Mouse (Mus musculus): ENCODE measurements around the gene Thrap3. TPM values are rescaled to one million over a fixed set of nuclear protein-coding genes. Genes with fewer than 3 reads are reported as not detected.

The Thrap3 gene
- polyA plus RNA-seq, 1 experiment from 2014 or later, result 258 TPM

- H3K4me2 ChIP-seq (replicated peaks; ENCODE audit: low read depth, low read length), result no peak overlapping the region
- 86% methylated on average over 4 of the region's 4 CpGs for WGBS
- H3K9ac ChIP-seq (replicated peaks; ENCODE audit: low read depth, low read length), result no peak overlapping the region
- no peak overlapping the region for H3K27ac ChIP-seq (ENCODE audit: low read length)
- H3K4me3 ChIP-seq (ENCODE audit: low read depth, low read length), result no peak overlapping the region
- peaks cover 34% of the 10 kb centered on the region for H3K36me3 ChIP-seq (ENCODE audit: control insufficient read depth, insufficient read depth, low read length)
- no peak for ATAC-seq (ENCODE audit: insufficient number of reproducible peaks, insufficient read depth, low FRiP score, low read depth)
- H3K9me3 ChIP-seq (ENCODE audit: control insufficient read depth, low read depth, low read length), result no peaks in the 10 kb centered on the region
- peaks cover 4% of the 10 kb centered on the region; the same call in 1 of the 2 replicates for H3K4me1 ChIP-seq (ENCODE audit: control insufficient read depth, insufficient read depth, low read length)
- H3K27me3 ChIP-seq (ENCODE audit: control insufficient read depth, insufficient read depth, low read length), result no peaks in the 10 kb centered on the region
Observed at GRCm38 (mm10) chr4:126137773-126138172, 64.8 kb downstream of the Thrap3 start.

DNA sequence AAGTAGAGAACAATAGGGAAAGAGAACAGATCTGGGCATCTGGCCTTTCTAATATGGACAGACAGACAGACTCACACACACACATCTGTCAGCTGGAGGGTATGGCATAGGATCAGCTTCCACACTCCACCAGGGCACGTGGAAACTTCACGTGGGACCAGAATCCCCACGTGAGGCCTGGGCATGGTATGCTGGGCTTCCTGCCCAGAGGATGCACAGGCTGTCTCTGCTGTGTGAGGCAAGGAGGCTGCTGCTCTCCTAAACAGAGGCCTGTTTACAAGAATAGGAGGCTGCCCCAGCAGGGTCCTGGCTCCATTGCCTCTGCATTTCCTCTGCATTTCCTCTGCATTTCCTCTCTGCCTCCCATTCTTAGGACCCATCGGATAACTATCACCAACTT lies 67.9 kb downstream of the Thrap3 start:
- Histone ChIP-seq H3K4me2 (replicated peaks; ENCODE audit: low read depth, low read length) (no peak overlapping the region), H3K4me3 (ENCODE audit: low read depth, low read length) (no peak overlapping the region), H3K9me3 (ENCODE audit: control insufficient read depth, low read depth, low read length) (no peaks in the 10 kb centered on the region), H3K27ac (ENCODE audit: low read length) (no peak overlapping the region), H3K36me3 (ENCODE audit: control insufficient read depth, insufficient read depth, low read length) (peaks cover 30% of the 10 kb centered on the region), H3K9ac (replicated peaks; ENCODE audit: low read depth, low read length) (no peak overlapping the region), H3K27me3 (ENCODE audit: control insufficient read depth, insufficient read depth, low read length) (no peaks in the 10 kb centered on the region), H3K4me1 (ENCODE audit: control insufficient read depth, insufficient read depth, low read length) (peaks cover 32% of the 10 kb centered on the region)
- WGBS, result 89% methylated on average over 4 of the region's 4 CpGs
- no peak for ATAC-seq (ENCODE audit: insufficient number of reproducible peaks, insufficient read depth, low FRiP score, low read depth)

GRCm38 (mm10) chr4:126134236-126134635 lies 68.3 kb downstream of the Thrap3 start:
- Histone ChIP-seq H3K36me3 (ENCODE audit: control insufficient read depth, insufficient read depth, low read length) (peaks cover 33% of the 10 kb centered on the region), H3K27ac (ENCODE audit: low read length) (no peak overlapping the region), H3K4me1 (ENCODE audit: control insufficient read depth, insufficient read depth, low read length) (peaks cover 32% of the 10 kb centered on the region)

GRCm38 (mm10) chr4:126132636-126133264 lies 69.8 kb downstream of the Thrap3 start:
- WGBS, result 78% methylated on average over 6 of the region's 6 CpGs
- peaks cover 30% of the 10 kb centered on the region for H3K36me3 ChIP-seq (ENCODE audit: control insufficient read depth, insufficient read depth, low read length)
- no peaks in the 10 kb centered on the region for H3K27me3 ChIP-seq (ENCODE audit: control insufficient read depth, insufficient read depth, low read length)
- H3K9me3 ChIP-seq (ENCODE audit: control insufficient read depth, low read depth, low read length), result no peaks in the 10 kb centered on the region
- no peak for ATAC-seq (ENCODE audit: insufficient number of reproducible peaks, insufficient read depth, low FRiP score, low read depth)
- peaks cover 32% of the 10 kb centered on the region for H3K4me1 ChIP-seq (ENCODE audit: control insufficient read depth, insufficient read depth, low read length)
- H3K27ac ChIP-seq (ENCODE audit: low read length), result no peak overlapping the region; the same call in 1 of the 2 replicates
- H3K4me2 ChIP-seq (replicated peaks; ENCODE audit: low read depth, low read length), result no peak overlapping the region
- H3K9ac ChIP-seq (replicated peaks; ENCODE audit: low read depth, low read length), result no peak overlapping the region; the same call in 1 of the 2 replicates
- H3K4me3 ChIP-seq (ENCODE audit: low read depth, low read length), result no peak overlapping the region

More at GRCm38 (mm10) chr4:126134236-126134635, 68.3 kb downstream of the Thrap3 start:
- 88% methylated on average over 4 of the region's 4 CpGs for WGBS
- Histone ChIP-seq H3K9ac (replicated peaks; ENCODE audit: low read depth, low read length) (no peak overlapping the region), H3K27me3 (ENCODE audit: control insufficient read depth, insufficient read depth, low read length) (no peaks in the 10 kb centered on the region), H3K4me3 (ENCODE audit: low read depth, low read length) (no peak overlapping the region), H3K4me2 (replicated peaks; ENCODE audit: low read depth, low read length) (no peak overlapping the region), H3K9me3 (ENCODE audit: control insufficient read depth, low read depth, low read length) (no peaks in the 10 kb centered on the region)
- no peak for ATAC-seq (ENCODE audit: insufficient number of reproducible peaks, insufficient read depth, low FRiP score, low read depth)

GRCm38 (mm10) chr4:126131290-126132121 lies 71.1 kb downstream of the Thrap3 start:
- 54% methylated on average over 10 of the region's 10 CpGs for WGBS
- Histone ChIP-seq H3K9ac (replicated peaks; ENCODE audit: low read depth, low read length) (no peak overlapping the region), H3K4me2 (replicated peaks; ENCODE audit: low read depth, low read length) (no peak overlapping the region), H3K27ac (ENCODE audit: low read length) (peak overlapping the region; percentile 87), H3K4me3 (ENCODE audit: low read depth, low read length) (no peak overlapping the region), H3K9me3 (ENCODE audit: control insufficient read depth, low read depth, low read length) (no peaks in the 10 kb centered on the region), H3K4me1 (ENCODE audit: control insufficient read depth, insufficient read depth, low read length) (peaks cover 32% of the 10 kb centered on the region), H3K27me3 (ENCODE audit: control insufficient read depth, insufficient read depth, low read length) (no peaks in the 10 kb centered on the region), H3K36me3 (ENCODE audit: control insufficient read depth, insufficient read depth, low read length) (peaks cover 23% of the 10 kb centered on the region)
- ATAC-seq (ENCODE audit: insufficient number of reproducible peaks, insufficient read depth, low FRiP score, low read depth), result no peak

DNA sequence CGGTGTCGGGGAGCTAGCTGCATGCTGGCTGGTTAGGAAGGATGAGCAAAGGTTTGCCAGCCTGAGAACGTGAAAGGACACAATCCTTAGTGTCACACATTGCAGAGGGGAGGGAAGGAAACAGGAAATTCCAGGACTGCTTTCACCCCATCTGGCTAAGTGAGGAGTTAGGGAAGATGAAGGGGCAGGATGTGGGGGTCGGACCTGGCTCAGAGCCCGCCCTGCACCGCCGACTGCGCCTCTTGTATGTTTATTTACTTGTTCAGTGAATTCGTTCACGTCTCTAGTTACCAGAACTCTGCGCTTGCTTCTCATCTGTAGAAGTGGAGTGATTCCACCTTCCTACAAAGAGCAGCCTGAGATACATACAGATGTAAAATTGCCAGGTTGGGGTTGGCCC lies 72.1 kb downstream of the Thrap3 start:
- Histone ChIP-seq H3K36me3 (ENCODE audit: control insufficient read depth, insufficient read depth, low read length) (peaks cover 30% of the 10 kb centered on the region), H3K9ac (replicated peaks; ENCODE audit: low read depth, low read length) (no peak overlapping the region), H3K4me1 (ENCODE audit: control insufficient read depth, insufficient read depth, low read length) (peaks cover 32% of the 10 kb centered on the region), H3K4me3 (ENCODE audit: low read depth, low read length) (no peak overlapping the region), H3K27ac (ENCODE audit: low read length) (peak overlapping the region; percentile 87), H3K27me3 (ENCODE audit: control insufficient read depth, insufficient read depth, low read length) (no peaks in the 10 kb centered on the region), H3K9me3 (ENCODE audit: control insufficient read depth, low read depth, low read length) (no peaks in the 10 kb centered on the region), H3K4me2 (replicated peaks; ENCODE audit: low read depth, low read length) (0 out of 2 replicates have a peak overlapping the region, but pooled peaks have one; percentile 8)
- peak; percentile 47; the same call in 1 of the 2 replicates for ATAC-seq (ENCODE audit: insufficient number of reproducible peaks, insufficient read depth, low FRiP score, low read depth)
- 26% methylated on average over 11 of the region's 11 CpGs for WGBS

- no peak overlapping the region for H3K27ac ChIP-seq (ENCODE audit: low read length)
- no peak overlapping the region for H3K4me2 ChIP-seq (replicated peaks; ENCODE audit: low read depth, low read length)
- no peaks in the 10 kb centered on the region for H3K9me3 ChIP-seq (ENCODE audit: control insufficient read depth, low read depth, low read length)
- H3K36me3 ChIP-seq (ENCODE audit: control insufficient read depth, insufficient read depth, low read length), result peaks cover 20% of the 10 kb centered on the region
- no peak overlapping the region for H3K4me3 ChIP-seq (ENCODE audit: low read depth, low read length)
- no peak for ATAC-seq (ENCODE audit: insufficient number of reproducible peaks, insufficient read depth, low FRiP score, low read depth)
- H3K27me3 ChIP-seq (ENCODE audit: control insufficient read depth, insufficient read depth, low read length), result no peaks in the 10 kb centered on the region
- H3K4me1 ChIP-seq (ENCODE audit: control insufficient read depth, insufficient read depth, low read length), result no peaks in the 10 kb centered on the region
- 82% methylated on average over 10 of the region's 10 CpGs for WGBS
- no peak overlapping the region for H3K9ac ChIP-seq (replicated peaks; ENCODE audit: low read depth, low read length)
Observed at GRCm38 (mm10) chr4:126123309-126124040, 79.1 kb downstream of the Thrap3 start.

- peaks cover 10% of the 10 kb centered on the region for H3K36me3 ChIP-seq (ENCODE audit: control insufficient read depth, insufficient read depth, low read length)
- H3K27me3 ChIP-seq (ENCODE audit: control insufficient read depth, insufficient read depth, low read length), result no peaks in the 10 kb centered on the region
- H3K4me3 ChIP-seq (ENCODE audit: low read depth, low read length), result no peak overlapping the region
- ATAC-seq (ENCODE audit: insufficient number of reproducible peaks, insufficient read depth, low FRiP score, low read depth), result no peak
- no peak overlapping the region for H3K4me2 ChIP-seq (replicated peaks; ENCODE audit: low read depth, low read length)
- no peak overlapping the region for H3K9ac ChIP-seq (replicated peaks; ENCODE audit: low read depth, low read length)
- H3K4me1 ChIP-seq (ENCODE audit: control insufficient read depth, insufficient read depth, low read length), result peaks cover 6% of the 10 kb centered on the region; the same call in 1 of the 2 replicates
- H3K27ac ChIP-seq (ENCODE audit: low read length), result no peak overlapping the region
- WGBS, result 97% methylated on average over 2 of the region's 2 CpGs
- H3K9me3 ChIP-seq (ENCODE audit: control insufficient read depth, low read depth, low read length), result no peaks in the 10 kb centered on the region
Observed at GRCm38 (mm10) chr4:126120506-126120905, 82.1 kb downstream of the Thrap3 start.
